Mouse (Mus musculus): Measurements from ENCODE around the gene 1700012B09Rik. TPM values are rescaled to one million over a fixed set of nuclear protein-coding genes. Genes with fewer than 3 reads are reported as not detected.

Gene 1700012B09Rik
- total RNA-seq (2021), result not detected
- long read RNA-seq, experiment 1, result 0 reads
- long read RNA-seq, experiment 2, result 0 reads

GRCm38 (mm10) chr9:14770803-14771471, at the start of gene 1700012B09Rik:
Gene 1700012B09Rik, minus strand, starts transcription at chr9:14771030.
- DNase-seq, result no peak
- intact Hi-C loops (cut with DNase I; ENCODE audit: low total_unique reads), result loop anchor here (5.0 kb wide), 1 partner anchor 241 kb away; no protein-coding TSS in a partner anchor

GRCm38 (mm10) chr9:14810111-14810510, 39.3 kb upstream of the 1700012B09Rik start:
- DNase-seq, result no peak
- intact Hi-C loops (cut with DNase I; ENCODE audit: low total_unique reads), result no loop called here

DNA sequence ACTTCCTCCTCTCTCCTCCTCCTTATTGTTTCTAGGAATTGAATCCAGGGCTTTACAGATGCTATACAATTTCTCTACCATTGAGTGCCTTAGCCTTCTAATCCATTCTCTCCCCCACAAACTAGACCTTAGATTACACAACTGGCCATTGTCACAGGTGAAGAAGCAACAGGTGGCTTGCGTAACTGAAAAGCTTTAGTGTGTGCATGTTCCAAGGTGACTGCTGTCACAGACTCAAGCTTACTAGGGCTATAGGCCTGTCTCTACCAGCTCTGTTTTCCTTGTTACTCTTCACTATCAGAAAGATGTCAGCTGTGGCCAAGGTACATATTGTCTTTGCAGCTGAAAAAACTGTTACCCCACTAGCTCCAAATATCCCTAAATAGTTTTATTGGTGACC, 36.0 kb upstream of the 1700012B09Rik start:
- DNase-seq, result no peak
- intact Hi-C loops (cut with DNase I; ENCODE audit: low total_unique reads), result no loop called here

DNA sequence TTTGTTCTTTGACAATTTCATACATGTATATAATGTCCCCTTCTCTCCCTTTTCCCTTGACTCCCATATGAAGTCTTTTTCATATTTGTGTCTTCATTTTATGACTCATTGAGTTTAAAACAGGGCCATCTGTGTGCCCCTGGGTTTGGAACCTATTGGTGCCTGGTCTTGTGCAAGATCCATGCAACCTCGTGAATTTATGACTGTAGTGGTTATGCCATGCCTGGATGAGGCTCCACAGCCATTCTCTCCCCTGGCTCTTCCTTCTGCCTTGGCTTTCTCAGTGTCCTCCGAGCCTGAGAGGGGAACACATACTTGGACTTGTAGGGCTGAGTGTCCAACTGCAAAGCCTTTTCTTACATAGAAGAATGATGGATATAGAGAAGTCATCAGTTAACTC, 34.9 kb upstream of the 1700012B09Rik start:
- DNase-seq, result no peak
- intact Hi-C loops (cut with DNase I; ENCODE audit: low total_unique reads), result no loop called here

GRCm38 (mm10) chr9:14787356-14787755, 16.5 kb upstream of the 1700012B09Rik start:
- no peak for DNase-seq
- intact Hi-C loops (cut with DNase I; ENCODE audit: low total_unique reads), result no loop called here

DNA sequence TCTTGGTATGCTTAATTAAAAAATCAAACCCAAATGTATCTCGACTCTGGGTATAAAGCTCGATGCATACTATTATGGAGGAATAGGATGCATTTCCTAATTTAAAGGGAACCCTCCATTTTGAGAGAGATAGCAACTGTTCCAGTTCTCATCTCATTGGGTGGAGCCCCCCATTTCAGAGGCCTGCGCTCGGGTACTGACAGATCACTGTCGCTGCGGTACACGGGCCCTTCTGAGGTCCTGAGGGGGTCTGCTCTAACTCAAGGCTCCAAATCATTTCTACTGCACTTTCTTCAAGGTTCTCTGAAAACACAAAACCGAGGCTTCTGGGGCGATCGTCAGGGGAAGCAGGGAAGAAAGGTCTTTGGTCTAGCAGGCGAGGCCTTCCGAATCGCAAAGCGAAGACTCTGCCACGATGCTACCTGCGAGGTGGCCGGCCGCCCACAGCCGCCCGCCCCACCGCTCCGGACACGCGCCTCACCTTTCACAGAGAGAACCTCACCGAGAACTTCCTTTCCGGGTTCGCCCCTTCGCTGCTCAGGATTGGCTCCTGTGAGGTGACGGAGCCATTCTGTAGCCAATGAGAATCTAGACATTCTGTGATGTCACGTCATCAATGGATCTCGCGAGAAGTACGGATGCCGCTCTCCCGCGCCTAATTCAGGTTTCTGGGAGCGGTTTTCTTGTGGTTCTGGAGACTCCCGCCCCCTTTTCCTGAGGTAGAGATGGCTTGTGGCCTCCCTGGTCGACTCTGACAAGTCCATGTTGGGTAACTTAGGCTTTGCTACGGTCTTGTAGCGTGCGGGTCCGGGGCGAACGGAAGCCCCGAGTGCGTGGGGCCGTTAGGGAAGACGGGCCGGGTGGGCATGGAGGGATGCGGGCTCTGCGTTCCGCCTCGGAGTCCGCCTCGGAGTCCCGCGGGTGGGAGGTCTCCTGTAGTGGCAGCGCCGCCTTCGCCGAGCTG, 13.5 kb upstream of the 1700012B09Rik start, which contains the start of the genes Mre11a and Ankrd49:
Mre11a (plus strand) TSS at position 616 of the 964 bp plus-strand sequence.
Ankrd49 (minus strand) TSS at position 818 of the 964 bp plus-strand sequence.
- peak; percentile 87 for DNase-seq
- intact Hi-C loops (cut with DNase I; ENCODE audit: low total_unique reads), result no loop called here

DNA sequence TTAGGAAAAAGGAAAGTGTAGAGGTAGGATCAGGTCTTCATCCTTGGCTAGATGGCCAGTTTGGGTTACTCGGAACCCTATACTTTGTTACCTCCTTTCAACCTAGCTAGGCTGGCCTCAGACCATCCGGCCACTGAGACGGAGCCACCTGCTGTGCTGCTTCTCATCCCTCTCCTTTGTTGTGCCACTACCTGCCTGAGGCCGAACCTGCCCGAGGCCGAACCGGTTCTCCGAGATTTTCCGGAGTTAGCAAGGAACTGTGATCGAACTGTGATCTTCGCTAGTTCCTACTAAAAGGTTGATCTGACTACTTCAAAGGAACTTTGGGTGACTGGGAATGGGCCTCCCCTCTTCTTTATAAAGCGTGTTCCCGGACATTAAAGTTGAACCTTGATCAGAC, 7.5 kb upstream of the 1700012B09Rik start:
- intact Hi-C loops (cut with DNase I; ENCODE audit: low total_unique reads), result no loop called here
- no peak for DNase-seq

GRCm38 (mm10) chr9:14773813-14774212, 3.0 kb upstream of the 1700012B09Rik start:
- intact Hi-C loops (cut with DNase I; ENCODE audit: low total_unique reads), result loop anchor here (5.0 kb wide), 1 partner anchor 238 kb away; no protein-coding TSS in a partner anchor
- no peak for DNase-seq

DNA sequence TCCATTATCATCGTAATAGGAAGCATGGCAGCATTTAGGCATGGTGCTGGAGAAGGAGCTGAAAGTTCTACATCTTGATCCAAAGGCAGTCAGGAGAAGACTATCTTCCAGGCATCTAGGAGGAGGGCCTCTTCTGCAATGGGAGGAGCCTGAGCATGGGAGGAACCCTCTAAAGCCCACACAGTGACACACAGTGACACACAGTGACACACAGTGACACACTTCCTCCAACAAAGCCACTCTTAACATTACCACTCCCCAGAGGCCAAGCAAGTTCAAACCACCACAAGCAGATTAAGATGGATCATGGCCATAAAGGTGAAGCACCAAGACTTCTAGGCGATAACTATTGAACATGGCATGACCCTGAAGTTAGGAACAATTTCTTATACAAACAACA, 1.2 kb upstream of the 1700012B09Rik start:
- DNase-seq, result no peak
- intact Hi-C loops (cut with DNase I; ENCODE audit: low total_unique reads), result loop anchor here (5.0 kb wide), 1 partner anchor 240 kb away; no protein-coding TSS in a partner anchor

GRCm38 (mm10) chr9:14769811-14770210, 1.0 kb downstream of the 1700012B09Rik start:
- DNase-seq, result no peak
- intact Hi-C loops (cut with DNase I; ENCODE audit: low total_unique reads), result loop anchor here (5.0 kb wide), 2 partner anchors 242 to 258 kb away; no protein-coding TSS in a partner anchor

GRCm38 (mm10) chr9:14764765-14765164, 6.1 kb downstream of the 1700012B09Rik start:
- DNase-seq, result peak; percentile 28
- intact Hi-C loops (cut with DNase I; ENCODE audit: low total_unique reads), result loop anchor here (5.0 kb wide), 1 partner anchor 252 kb away; no protein-coding TSS in a partner anchor

- intact Hi-C loops (cut with DNase I; ENCODE audit: low total_unique reads), result no loop called here
- DNase-seq, result no peak
Observed at GRCm38 (mm10) chr9:14759261-14759660, 11.6 kb downstream of the 1700012B09Rik start.

GRCm38 (mm10) chr9:14758590-14758989, 12.2 kb downstream of the 1700012B09Rik start:
- no peak for DNase-seq
- intact Hi-C loops (cut with DNase I; ENCODE audit: low total_unique reads), result no loop called here

- DNase-seq, result no peak
- intact Hi-C loops (cut with DNase I; ENCODE audit: low total_unique reads), result no loop called here
Observed at GRCm38 (mm10) chr9:14754469-14754868, 16.4 kb downstream of the 1700012B09Rik start.

- intact Hi-C loops (cut with DNase I; ENCODE audit: low total_unique reads), result no loop called here
- DNase-seq, result no peak
Observed at GRCm38 (mm10) chr9:14753947-14754346, 16.9 kb downstream of the 1700012B09Rik start.

GRCm38 (mm10) chr9:14752001-14752522, 18.8 kb downstream of the 1700012B09Rik start, which contains the start of gene Fut4:
Gene Fut4, minus strand, starts transcription at chr9:14752393.
- intact Hi-C loops (cut with DNase I; ENCODE audit: low total_unique reads), result no loop called here
- DNase-seq, result peak; percentile 62

GRCm38 (mm10) chr9:14751503-14752000, 19.3 kb downstream of the 1700012B09Rik start:
- DNase-seq, result peak; percentile 15
- intact Hi-C loops (cut with DNase I; ENCODE audit: low total_unique reads), result no loop called here

- DNase-seq, result no peak
- intact Hi-C loops (cut with DNase I; ENCODE audit: low total_unique reads), result no loop called here
Observed at GRCm38 (mm10) chr9:14750901-14751502, 19.8 kb downstream of the 1700012B09Rik start.

Measured in gastrocnemius, postnatal 14 days (tissue).